Mouse (Mus musculus): ENCODE data around the gene Aco1. TPM values are rescaled to one million over a fixed set of nuclear protein-coding genes. Genes with fewer than 3 reads are reported as not detected.

Gene Aco1
- polyA plus RNA-seq, 1 experiment from 2014 or later, result 48.6 TPM

DNA sequence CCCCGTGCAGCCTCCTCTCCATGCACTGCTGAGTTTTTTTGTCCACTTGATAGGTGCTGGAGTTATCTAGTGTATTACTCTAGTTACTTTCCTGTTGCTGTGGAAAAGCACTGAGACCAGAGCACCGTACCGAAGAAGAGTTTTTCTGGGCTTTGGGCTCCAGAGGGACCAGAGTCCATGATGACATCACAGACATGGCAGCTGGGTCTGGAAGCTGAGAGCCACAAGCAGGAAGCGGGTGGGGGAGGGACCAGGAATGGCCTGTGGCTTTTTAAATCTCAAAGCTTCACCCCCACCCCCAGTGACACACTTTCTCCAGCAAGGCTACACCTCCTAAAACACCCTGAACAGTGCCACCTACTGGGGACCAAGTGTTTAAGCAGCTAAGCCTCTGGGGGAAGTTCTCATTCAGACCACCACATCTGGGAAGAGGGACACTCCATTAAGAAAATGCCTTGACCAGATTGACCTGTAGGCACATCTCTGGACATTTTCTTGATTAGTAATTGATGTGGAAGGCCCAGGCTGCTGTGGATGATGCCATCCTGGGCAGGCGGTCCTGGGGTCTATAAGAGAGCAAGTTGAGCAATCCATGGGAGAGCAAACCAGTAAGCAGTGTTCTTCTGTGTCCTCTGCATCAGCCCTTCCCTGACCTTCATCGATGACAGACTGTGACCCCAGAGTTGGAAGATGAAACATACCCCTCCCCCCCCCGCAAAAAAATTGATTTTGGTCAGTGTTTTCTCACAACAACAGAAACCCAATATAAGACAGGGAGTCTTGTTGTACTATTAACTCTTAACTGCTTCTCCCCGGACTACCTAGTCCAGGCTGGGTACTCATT lies 17.9 kb downstream of the Aco1 start:
- 93% methylated on average over 8 of the region's 8 CpGs for WGBS
- no peak overlapping the region for H3K9ac ChIP-seq (ENCODE audit: low read length)

DNA sequence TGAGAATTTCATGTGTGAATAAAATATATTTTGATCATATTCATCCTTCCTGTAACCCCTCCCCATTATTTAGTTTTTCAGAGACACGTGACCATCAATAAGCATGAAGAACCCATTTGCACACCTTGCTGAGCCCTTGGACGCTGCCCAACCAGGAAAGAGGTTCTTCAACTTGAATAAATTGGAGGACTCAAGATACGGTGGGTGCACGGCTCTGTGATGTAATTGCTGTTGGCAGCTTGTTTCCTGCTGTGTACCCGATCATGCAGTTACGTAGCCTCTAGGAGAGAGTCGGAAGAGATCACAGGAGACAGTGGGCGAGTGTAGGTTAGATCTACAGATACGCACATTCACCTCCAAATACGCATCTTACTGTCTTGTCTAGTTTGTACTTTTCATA lies 20.8 kb downstream of the Aco1 start:
- H3K4me3 ChIP-seq (ENCODE audit: low read depth, low read length), result no peak overlapping the region
- H3K4me2 ChIP-seq (ENCODE audit: low read depth, severe bottlenecking), result no peak overlapping the region
- H3K36me3 ChIP-seq (ENCODE audit: control insufficient read depth, insufficient read depth, low read length), result no peaks in the 10 kb centered on the region
- no peaks in the 10 kb centered on the region for H3K4me1 ChIP-seq (ENCODE audit: control insufficient read depth, insufficient read depth, low read length)
- no peak for DNase-seq (ENCODE audit: low spot score)
- H3K9me3 ChIP-seq (ENCODE audit: control insufficient read depth, low read length), result peaks cover 3% of the 10 kb centered on the region; the same call in 1 of the 2 replicates
- no peaks in the 10 kb centered on the region for H3K27me3 ChIP-seq (ENCODE audit: control insufficient read depth, insufficient read depth, low read length)
- no peak overlapping the region for H3K27ac ChIP-seq (replicated peaks; ENCODE audit: low read depth, low read length)
- WGBS, result 92% methylated on average over 10 of the region's 10 CpGs
- ATAC-seq (ENCODE audit: insufficient number of reproducible peaks, low FRiP score, low TSS enrichment, low read depth), result no peak
- H3K9ac ChIP-seq (ENCODE audit: low read length), result no peak overlapping the region

More for the DNA sequence above, 17.9 kb downstream of the Aco1 start:
- Histone ChIP-seq H3K4me1 (ENCODE audit: control insufficient read depth, insufficient read depth, low read length) (no peaks in the 10 kb centered on the region), H3K9me3 (ENCODE audit: control insufficient read depth, low read length) (peaks cover 3% of the 10 kb centered on the region; the same call in 1 of the 2 replicates), H3K27ac (replicated peaks; ENCODE audit: low read depth, low read length) (no peak overlapping the region), H3K4me3 (ENCODE audit: low read depth, low read length) (no peak overlapping the region), H3K4me2 (ENCODE audit: low read depth, severe bottlenecking) (no peak overlapping the region), H3K27me3 (ENCODE audit: control insufficient read depth, insufficient read depth, low read length) (no peaks in the 10 kb centered on the region), H3K36me3 (ENCODE audit: control insufficient read depth, insufficient read depth, low read length) (no peaks in the 10 kb centered on the region)
- DNase-seq (ENCODE audit: low spot score) (no peak), ATAC-seq (ENCODE audit: insufficient number of reproducible peaks, low FRiP score, low TSS enrichment, low read depth) (no peak)

DNA sequence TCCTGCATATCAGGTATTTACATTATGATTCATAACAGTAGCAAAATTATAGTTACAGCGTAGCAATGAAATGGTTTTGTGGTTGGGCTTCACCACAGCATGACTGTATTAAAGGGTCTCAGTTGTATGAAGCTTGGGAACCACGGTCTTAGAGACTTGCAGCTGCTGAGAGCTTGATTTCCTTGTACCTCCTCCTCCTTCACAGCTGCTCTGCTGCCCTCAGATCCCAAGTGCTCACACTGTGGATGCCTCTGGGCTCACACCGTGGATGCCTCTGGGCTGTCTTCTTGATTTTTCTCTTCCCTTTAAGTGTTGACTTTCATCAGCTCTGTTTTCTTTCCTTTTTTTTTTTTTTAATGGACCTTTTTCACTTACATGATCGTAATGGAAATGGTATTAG lies 28.6 kb downstream of the Aco1 start:
- WGBS, result 89% methylated on average over 4 of the region's 4 CpGs
- H3K27ac ChIP-seq (replicated peaks; ENCODE audit: low read depth, low read length), result no peak overlapping the region
- H3K9ac ChIP-seq (ENCODE audit: low read length), result no peak overlapping the region
- H3K9me3 ChIP-seq (ENCODE audit: control insufficient read depth, low read length), result no peaks in the 10 kb centered on the region
- H3K36me3 ChIP-seq (ENCODE audit: control insufficient read depth, insufficient read depth, low read length), result no peaks in the 10 kb centered on the region
- no peak overlapping the region for H3K4me2 ChIP-seq (ENCODE audit: low read depth, severe bottlenecking)
- ATAC-seq (ENCODE audit: insufficient number of reproducible peaks, low FRiP score, low TSS enrichment, low read depth), result no peak
- DNase-seq (ENCODE audit: low spot score), result no peak
- no peak overlapping the region for H3K4me3 ChIP-seq (ENCODE audit: low read depth, low read length)
- H3K4me1 ChIP-seq (ENCODE audit: control insufficient read depth, insufficient read depth, low read length), result peaks cover 2% of the 10 kb centered on the region; the same call in 1 of the 2 replicates
- no peaks in the 10 kb centered on the region for H3K27me3 ChIP-seq (ENCODE audit: control insufficient read depth, insufficient read depth, low read length)

DNA sequence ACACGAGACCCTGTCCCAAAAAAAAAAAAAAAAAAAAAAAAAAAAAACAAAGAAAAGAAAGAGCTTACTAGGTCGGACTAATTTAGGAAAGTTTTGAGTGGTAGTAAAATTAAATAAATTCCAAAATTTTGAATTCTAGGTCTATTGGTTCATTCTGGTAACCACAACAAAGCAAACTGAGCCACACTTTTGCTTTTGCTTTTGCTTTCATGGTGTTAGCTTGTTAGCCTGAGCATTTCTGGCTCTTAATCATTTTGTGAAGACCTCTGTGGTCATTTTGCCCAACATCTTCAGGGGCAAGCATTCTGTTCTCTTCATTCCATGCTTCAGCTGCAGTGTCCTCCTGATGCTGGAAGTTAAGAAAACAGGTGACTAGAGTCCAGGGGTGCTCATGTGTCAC lies 29.5 kb downstream of the Aco1 start:
- no peak for DNase-seq (ENCODE audit: low spot score)
- no peak overlapping the region for H3K27ac ChIP-seq (replicated peaks; ENCODE audit: low read depth, low read length)
- H3K9me3 ChIP-seq (ENCODE audit: control insufficient read depth, low read length), result no peaks in the 10 kb centered on the region
- no peaks in the 10 kb centered on the region for H3K36me3 ChIP-seq (ENCODE audit: control insufficient read depth, insufficient read depth, low read length)
- peaks cover 2% of the 10 kb centered on the region; the same call in 1 of the 2 replicates for H3K4me1 ChIP-seq (ENCODE audit: control insufficient read depth, insufficient read depth, low read length)
- no peak overlapping the region for H3K9ac ChIP-seq (ENCODE audit: low read length)
- no peak overlapping the region for H3K4me2 ChIP-seq (ENCODE audit: low read depth, severe bottlenecking)
- no peaks in the 10 kb centered on the region for H3K27me3 ChIP-seq (ENCODE audit: control insufficient read depth, insufficient read depth, low read length)
- no peak for ATAC-seq (ENCODE audit: insufficient number of reproducible peaks, low FRiP score, low TSS enrichment, low read depth)
- WGBS, result 87% methylated on average over 2 of the region's 2 CpGs
- H3K4me3 ChIP-seq (ENCODE audit: low read depth, low read length), result no peak overlapping the region

DNA sequence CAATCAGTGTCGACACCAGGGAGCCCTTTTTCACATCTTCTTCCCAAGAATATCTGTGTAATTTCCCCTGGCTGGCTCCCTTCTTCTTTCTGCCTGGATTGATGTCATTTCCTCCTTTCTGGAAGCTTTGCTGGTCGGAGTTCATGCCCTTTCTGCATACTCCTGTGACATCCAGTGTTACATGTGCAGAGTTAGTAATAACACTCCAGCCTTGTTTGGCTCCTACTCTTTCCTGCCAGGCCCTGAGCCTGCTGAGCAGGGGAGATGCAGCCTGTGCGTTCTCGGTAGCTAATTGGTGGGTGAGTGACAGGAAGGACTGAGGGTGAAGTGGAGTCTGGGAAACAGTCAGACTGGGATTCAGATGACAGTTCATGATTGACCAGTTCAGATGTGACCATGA lies 31.4 kb downstream of the Aco1 start:
- Histone ChIP-seq H3K27ac (replicated peaks; ENCODE audit: low read depth, low read length) (no peak overlapping the region), H3K27me3 (ENCODE audit: control insufficient read depth, insufficient read depth, low read length) (no peaks in the 10 kb centered on the region), H3K4me2 (ENCODE audit: low read depth, severe bottlenecking) (no peak overlapping the region), H3K9ac (ENCODE audit: low read length) (no peak overlapping the region), H3K4me1 (ENCODE audit: control insufficient read depth, insufficient read depth, low read length) (peaks cover 2% of the 10 kb centered on the region; the same call in 1 of the 2 replicates), H3K36me3 (ENCODE audit: control insufficient read depth, insufficient read depth, low read length) (no peaks in the 10 kb centered on the region), H3K4me3 (ENCODE audit: low read depth, low read length) (no peak overlapping the region), H3K9me3 (ENCODE audit: control insufficient read depth, low read length) (no peaks in the 10 kb centered on the region)
- ATAC-seq (ENCODE audit: insufficient number of reproducible peaks, low FRiP score, low TSS enrichment, low read depth) (no peak), DNase-seq (ENCODE audit: low spot score) (no peak)
- 67% methylated on average over 4 of the region's 4 CpGs for WGBS

DNA sequence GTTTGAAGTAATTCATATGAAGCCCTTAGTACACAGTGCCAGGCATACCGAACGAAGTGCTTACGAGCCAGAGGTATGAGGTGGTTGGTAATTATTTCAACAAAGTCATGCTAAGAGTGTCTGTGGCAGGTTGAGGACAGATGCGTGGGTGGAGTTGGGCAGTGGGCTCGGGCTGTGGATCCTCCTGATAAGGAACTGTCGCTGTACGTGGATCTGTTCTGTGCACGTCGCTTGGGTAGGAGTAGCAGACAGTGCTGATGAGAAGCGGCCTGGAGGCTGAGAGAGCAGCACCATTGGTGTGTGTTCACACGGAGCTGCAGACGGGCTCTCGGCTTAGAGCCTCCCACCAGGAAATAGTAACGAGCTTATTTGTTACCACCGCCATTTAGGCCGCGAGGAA lies 35.7 kb downstream of the Aco1 start:
- Histone ChIP-seq H3K9ac (ENCODE audit: low read length) (no peak overlapping the region), H3K4me2 (ENCODE audit: low read depth, severe bottlenecking) (no peak overlapping the region), H3K27me3 (ENCODE audit: control insufficient read depth, insufficient read depth, low read length) (no peaks in the 10 kb centered on the region), H3K36me3 (ENCODE audit: control insufficient read depth, insufficient read depth, low read length) (no peaks in the 10 kb centered on the region), H3K4me1 (ENCODE audit: control insufficient read depth, insufficient read depth, low read length) (peaks cover 2% of the 10 kb centered on the region; the same call in 1 of the 2 replicates), H3K4me3 (ENCODE audit: low read depth, low read length) (no peak overlapping the region), H3K9me3 (ENCODE audit: control insufficient read depth, low read length) (no peaks in the 10 kb centered on the region), H3K27ac (replicated peaks; ENCODE audit: low read depth, low read length) (no peak overlapping the region)
- WGBS, result 90% methylated on average over 17 of the region's 17 CpGs
- ATAC-seq (ENCODE audit: insufficient number of reproducible peaks, low FRiP score, low TSS enrichment, low read depth), result no peak
- DNase-seq (ENCODE audit: low spot score), result no peak

DNA sequence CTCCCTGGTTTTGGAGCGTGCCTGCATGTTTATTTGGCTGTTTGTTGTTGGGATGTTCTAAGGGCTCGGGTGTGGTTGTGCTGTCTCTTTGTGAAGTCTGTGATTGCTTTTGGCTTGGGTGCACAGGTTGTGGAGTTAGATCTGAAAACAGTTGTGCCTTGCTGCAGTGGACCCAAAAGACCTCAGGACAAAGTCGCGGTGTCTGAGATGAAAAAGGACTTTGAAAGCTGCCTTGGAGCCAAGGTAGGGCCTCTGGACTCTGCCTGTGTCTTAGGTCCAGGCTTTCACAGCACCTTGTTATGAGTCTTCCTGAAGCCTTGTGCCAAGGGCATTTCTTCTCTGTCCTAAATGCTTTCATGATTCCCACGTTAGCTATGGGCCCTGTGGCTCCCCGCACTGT lies 37.2 kb downstream of the Aco1 start:
- Histone ChIP-seq H3K36me3 (ENCODE audit: control insufficient read depth, insufficient read depth, low read length) (no peaks in the 10 kb centered on the region), H3K4me2 (ENCODE audit: low read depth, severe bottlenecking) (no peak overlapping the region), H3K4me1 (ENCODE audit: control insufficient read depth, insufficient read depth, low read length) (no peaks in the 10 kb centered on the region), H3K9me3 (ENCODE audit: control insufficient read depth, low read length) (no peaks in the 10 kb centered on the region), H3K4me3 (ENCODE audit: low read depth, low read length) (no peak overlapping the region), H3K9ac (ENCODE audit: low read length) (no peak overlapping the region), H3K27ac (replicated peaks; ENCODE audit: low read depth, low read length) (no peak overlapping the region), H3K27me3 (ENCODE audit: control insufficient read depth, insufficient read depth, low read length) (no peaks in the 10 kb centered on the region)
- 92% methylated on average over 6 of the region's 6 CpGs for WGBS
- ATAC-seq (ENCODE audit: insufficient number of reproducible peaks, low FRiP score, low TSS enrichment, low read depth) (no peak), DNase-seq (ENCODE audit: low spot score) (no peak)

DNA sequence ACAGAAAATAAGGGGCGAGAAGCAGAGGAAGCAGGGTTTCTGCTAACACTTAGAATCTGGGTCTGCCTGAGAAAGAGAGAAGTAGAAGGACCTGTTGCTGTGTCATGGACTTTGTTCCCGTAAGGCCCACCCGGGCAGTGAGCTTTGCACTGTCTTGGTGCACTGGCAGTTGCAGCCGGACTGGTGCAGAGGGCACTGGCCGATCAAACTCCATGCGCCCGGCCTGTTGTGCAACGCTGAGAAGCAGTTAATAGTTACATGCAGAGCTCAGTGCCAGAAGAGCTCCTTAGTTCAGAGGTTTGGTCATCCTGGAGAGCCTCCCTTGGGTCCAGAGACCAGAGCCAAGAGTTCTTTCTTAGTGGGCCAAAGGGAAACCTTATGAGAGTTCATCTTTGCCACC lies 38.8 kb downstream of the Aco1 start:
- Histone ChIP-seq H3K27me3 (ENCODE audit: control insufficient read depth, insufficient read depth, low read length) (no peaks in the 10 kb centered on the region), H3K9me3 (ENCODE audit: control insufficient read depth, low read length) (no peaks in the 10 kb centered on the region), H3K36me3 (ENCODE audit: control insufficient read depth, insufficient read depth, low read length) (no peaks in the 10 kb centered on the region; the same call in 1 of the 2 replicates), H3K27ac (replicated peaks; ENCODE audit: low read depth, low read length) (no peak overlapping the region), H3K4me1 (ENCODE audit: control insufficient read depth, insufficient read depth, low read length) (no peaks in the 10 kb centered on the region), H3K9ac (ENCODE audit: low read length) (no peak overlapping the region), H3K4me2 (ENCODE audit: low read depth, severe bottlenecking) (no peak overlapping the region), H3K4me3 (ENCODE audit: low read depth, low read length) (no peak overlapping the region)
- ATAC-seq (ENCODE audit: insufficient number of reproducible peaks, low FRiP score, low TSS enrichment, low read depth) (no peak), DNase-seq (ENCODE audit: low spot score) (no peak)
- WGBS, result 94% methylated on average over 8 of the region's 8 CpGs
